Mouse (Mus musculus) E14TG2a.4 (cell line): ENCODE results near the gene Zcchc8.

ENCODE experiments used
- CTCF ChIP-seq: conservative IDR thresholded peaks from 2 replicates; pipeline ENCODE4 v1.5.1; 2014; ENCODE audit warnings: low read length
- NANOG ChIP-seq: IDR thresholded peaks from 2 replicates; pipeline ENCODE4 v1.6.1; 2014; ENCODE audit warnings: borderline replicate concordance, low read length, mixed read lengths

- TF ChIP-seq CTCF (no peak), NANOG (no peak)
These were observed 20.3 kb downstream of the Zcchc8 start for GRCm38 (mm10) chr5:123700625-123701024.
